Mouse (Mus musculus) testis, postnatal 14 days (tissue): ENCODE measurements at regions not wholly inside any gene's neighbourhood (a gene's known extent, or its start where the extent isn't known, plus 50 kb on each side); places are given as distances from the start of the nearest gene placed in this dataset.

Source experiments
- DNase-seq: peaks from one replicate; pipeline ENCODE4 v3.0.0; 2021; ENCODE audit warnings: low spot score

DNA sequence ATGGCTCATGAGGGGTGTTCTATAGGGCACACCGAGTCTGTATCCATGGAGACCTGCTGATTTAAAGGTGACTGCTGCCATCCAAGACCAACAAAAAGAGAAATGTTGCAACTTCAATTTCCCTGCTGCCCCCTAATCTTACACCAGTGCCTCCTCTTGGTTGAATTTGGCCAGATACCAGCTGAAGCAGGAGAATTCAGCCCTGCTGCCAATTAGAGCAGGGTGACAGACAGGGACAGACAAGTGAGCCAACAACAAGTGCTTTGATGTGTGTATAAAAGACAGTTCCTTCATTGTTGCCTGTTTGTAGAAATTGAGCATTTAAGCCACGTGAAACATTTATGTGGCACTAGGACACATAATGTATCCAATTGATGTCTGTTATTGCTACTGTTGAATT, 75.5 kb upstream of the Adamts5 start:
- no peak for DNase-seq

DNA sequence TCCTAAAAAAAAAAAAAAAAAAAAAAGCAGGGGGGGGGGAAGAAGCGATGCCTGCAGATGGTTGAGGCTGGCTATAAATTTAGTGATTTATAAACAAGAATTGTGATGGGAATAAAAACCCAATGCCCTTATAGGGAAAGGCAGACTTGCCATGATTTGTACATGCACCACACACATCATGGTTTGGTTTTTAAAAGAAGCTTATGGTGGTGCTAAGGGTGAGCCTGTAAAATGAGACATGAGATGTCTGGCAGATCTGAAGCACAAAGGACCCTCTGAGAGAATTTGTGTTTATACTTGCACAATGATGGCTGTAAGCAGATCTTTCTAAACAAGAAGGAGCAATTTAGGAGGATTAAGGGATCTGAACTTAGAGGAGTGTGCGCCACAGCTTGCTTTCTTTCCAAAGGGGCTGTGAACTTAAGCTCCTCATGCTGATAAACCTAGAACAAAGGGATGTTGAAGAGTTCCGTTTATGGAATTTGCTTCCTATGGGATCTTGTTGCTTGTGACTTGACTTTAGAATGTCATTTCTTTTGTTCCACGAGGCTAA, 65.3 kb upstream of the Adamts5 start:
- no peak for DNase-seq

DNA sequence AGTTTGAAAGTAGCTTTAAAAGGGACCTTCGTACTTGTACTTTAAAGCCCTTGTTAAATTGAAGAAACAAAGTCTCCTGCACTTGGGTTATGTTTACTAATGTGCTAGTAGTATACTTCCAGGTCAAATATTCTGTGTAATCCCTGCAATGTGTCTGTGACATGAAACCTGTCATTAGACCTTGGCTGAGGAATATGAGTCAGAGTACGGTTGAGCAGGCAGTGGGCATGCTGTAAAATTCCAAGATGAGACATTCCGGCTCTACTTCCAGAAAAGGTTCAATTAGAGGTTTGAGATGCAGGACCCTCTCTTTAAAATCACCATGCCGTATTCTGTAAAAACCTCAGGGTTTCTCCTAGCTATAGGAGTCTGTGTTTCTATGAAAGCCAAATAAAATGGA, 64.6 kb upstream of the Adamts5 start:
- no peak for DNase-seq

DNA sequence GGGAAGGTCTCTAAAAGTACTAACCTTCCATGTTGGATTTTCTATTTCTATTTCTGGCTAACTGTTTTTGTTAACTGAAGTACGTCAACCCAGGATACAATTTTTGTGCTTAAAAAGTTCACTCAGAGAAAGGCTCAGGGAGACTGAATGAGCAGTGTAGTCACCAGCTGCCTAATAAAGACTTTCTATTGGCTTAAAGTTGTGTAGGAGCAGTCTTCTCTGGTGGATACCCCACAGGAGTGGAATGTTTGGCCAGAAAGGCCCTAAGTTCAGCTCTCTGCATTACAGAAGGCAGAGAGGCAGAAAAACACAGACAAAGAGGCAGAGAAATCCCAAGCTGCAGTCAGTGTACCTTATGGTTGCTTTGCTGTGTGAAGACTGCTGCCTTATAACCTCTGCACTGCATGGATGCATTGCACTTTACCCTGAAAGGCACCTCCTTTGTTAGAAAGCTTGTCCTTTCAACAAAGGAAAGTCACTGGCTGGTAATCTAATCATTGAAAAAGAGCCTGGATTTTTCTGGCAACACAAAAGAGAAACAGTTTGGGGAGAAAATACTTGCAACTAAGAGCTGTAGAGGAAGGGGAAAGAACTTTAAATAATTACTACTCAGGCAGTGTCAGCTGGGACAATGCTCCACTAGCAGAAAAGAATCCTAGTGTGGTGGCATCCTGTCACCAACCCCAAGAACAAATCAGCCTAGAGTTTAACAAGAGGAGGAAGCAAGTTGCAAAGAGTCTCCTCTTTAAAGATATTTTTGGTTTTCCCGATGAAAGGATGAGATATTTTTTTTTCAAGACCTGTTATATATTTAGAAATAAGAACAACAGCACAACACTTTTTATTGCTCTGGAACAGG, 63.0 kb upstream of the Adamts5 start:
- no peak for DNase-seq

DNA sequence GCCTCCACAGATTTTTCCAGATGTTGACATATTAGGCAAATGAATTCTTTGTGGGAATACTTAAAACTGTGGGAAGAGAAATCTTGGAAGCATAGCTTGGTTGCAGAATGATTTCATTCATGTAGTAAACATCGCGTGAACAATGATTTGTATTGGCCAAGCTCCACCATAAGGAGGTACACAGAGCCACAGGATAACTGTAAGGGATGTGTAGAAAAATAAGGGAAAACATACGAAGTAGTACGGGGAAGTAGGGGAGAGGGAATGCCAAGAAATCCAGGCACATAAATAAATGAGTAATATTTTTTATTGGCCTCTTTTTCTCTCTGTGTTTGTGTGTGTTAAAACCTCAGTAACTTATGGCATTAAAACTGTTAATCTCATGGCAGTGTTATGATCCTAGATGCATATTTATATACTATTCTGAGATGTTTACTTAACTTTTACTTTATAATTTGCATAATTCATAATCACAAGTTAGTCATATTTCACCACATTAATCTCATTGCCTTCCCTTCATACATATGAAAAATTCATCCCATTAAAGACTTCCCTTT, 54.5 kb upstream of the Adamts5 start:
- DNase-seq, result no peak

DNA sequence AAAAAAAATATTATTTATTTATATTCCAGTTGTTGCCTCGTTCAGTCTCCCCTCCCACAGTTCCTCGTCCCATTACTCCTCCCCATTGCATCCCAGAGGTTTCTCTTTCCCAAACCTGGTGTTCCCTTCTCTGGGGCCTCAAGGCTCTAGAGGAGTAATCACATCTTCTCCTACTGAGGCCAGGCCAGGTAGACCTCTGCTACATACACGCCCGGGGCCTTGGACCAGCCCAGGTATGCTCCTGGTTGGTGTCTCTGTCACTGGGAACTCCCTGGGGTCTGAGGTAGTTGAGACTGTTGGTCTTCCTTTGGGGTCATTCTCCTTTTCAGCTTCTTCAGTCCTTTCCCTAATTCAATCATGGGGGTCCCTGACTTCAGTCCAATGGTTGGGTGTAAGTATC, 50.0 kb upstream of the Adamts5 start:
- DNase-seq, result no peak
